Mouse (Mus musculus) T-helper 2 cell (primary cell): ENCODE measurements around the gene Scgb1a1.

Experiments used
- in situ Hi-C: fragments of 300-600 bp; cut with MboI, MseI; formaldehyde crosslinking; loops from one replicate; pipeline ENCODE4 v1.15.1; 2025; ENCODE audit warnings: high pct_unique_total_duplicates

Gene Scgb1a1

DNA sequence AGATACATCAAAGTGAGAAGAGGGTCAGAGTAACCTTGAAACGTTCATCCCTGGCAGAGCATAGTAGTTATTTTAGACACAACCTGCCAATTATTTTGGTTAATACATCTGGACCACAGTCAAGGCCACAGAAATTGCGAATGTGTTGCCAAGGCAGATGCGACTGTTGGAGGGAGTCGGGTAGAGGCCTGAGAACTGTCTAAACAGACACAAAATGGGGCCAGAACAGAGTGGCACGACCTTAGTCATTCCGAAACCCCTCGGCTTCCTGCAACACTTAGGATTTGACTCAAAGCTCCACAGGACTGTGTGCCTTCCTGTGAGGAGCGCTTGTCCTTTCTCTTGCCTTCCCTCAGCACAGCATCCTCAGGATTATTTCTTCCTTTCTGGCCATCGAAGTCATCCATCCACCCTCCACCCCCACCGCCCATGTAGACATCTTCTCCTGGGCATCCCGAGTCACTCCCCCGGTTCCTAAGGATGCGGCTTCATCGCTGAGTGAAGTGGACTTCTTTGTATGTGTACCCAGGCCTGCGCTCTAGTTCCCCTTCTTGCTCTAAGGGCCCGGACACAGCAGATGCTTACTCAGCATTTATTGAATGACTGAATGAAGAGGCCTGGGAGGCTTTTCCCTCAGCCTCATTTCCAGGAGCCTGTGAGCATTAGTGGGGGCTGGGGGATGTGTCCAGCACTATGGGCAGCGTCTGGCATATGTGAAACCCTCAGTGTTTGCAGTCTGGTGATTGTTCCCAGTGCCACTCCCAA, 12.7 kb upstream of the Scgb1a1 start:
- in situ Hi-C loops, result no loop called here

DNA sequence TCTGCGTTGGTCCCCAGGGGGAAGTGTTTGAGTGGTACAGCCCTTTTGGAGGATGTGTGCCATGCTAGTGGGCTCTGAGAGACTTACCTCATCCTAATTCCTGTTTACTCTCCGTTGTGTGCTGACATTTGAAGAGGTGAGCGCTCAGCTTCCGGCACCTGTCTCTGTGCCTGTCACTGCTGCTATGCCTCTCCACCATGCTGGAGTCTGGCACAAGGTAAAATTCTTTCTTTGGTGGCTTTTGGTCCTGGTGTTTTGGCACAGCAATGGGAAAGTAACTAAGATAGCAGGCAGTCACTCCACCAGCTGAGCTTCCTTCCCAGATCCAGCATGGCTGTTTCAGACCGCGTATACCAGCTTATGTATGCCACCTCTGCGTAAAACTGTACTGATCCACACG, 12.0 kb upstream of the Scgb1a1 start:
- in situ Hi-C loops, result no loop called here

DNA sequence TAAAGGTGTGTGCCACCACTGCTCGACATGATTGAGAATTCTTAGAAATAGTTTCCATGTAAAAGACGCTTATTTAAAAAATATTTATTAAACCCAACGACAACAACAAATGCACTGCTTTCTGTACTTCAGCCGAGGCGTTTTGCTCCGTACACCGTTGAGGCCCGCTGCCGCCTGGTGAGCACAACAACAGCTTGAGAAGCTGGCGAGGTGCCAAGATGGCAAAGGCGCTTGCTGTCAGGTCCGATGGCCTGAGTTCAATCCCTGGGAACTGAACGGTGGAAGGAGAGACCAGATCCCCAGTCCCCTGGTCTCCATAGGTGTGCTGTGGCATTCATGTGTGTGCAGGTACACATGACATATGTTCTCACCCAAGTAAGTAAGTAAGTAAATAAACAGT, 9.7 kb upstream of the Scgb1a1 start:
- in situ Hi-C loops, result no loop called here

DNA sequence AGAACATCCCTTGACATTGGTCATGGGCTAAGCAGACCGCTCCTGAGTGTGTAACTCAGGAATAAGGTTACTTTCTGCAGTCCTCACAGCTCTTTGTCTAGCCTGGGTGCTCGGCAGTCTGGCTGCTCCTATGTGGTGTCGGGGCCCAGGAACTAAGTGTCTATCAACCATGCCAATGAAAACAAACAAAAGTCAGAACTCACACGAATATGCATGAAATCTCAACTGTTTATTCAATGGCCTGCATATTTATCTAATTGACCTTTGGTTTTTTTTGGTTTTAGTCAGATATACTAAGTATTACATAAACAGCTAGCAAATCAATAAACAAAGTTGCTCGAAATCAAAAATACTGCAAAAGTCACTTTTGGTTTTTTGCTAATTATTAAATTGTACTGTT, 7.4 kb upstream of the Scgb1a1 start:
- in situ Hi-C loops, result no loop called here

DNA sequence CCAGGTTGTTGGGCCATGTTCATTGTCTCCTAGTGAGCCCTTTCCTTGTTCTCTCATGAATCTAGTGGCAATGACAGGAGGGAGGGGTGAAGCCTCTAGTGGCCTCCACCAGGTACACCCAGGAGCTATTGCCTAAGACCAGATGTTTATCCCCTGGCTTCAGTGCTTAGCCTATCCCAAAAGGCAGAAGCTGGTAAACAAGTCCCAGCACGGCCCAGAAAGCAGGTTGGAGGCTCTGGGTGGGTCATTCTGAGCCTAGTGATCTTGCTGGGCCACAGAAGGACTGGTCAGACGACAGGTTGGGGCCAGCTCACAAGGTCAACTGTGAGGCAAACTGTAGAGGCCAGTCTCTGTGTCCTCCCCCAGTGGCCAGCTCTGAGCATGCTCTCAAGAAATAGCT, 3.0 kb upstream of the Scgb1a1 start:
- in situ Hi-C loops, result no loop called here

DNA sequence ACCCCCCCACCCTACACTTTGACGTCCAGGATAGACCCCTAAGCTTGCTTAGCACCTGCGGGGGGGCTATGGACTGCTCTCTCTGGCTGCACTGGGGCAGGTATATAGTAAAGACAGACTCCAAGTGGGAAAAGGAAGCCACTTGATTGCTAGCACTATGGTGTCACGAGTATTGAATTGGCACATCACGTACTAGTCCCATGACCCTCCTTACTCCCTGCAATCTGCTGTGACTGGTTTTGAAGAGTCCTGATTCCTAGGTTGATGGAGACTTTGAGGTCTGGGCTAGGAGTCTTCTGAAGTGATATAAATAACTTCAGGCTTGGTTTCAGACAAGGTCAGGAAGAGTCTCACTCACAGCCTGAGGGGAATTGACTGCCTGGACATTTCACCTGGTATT, 2.4 kb upstream of the Scgb1a1 start:
- in situ Hi-C loops, result no loop called here

DNA sequence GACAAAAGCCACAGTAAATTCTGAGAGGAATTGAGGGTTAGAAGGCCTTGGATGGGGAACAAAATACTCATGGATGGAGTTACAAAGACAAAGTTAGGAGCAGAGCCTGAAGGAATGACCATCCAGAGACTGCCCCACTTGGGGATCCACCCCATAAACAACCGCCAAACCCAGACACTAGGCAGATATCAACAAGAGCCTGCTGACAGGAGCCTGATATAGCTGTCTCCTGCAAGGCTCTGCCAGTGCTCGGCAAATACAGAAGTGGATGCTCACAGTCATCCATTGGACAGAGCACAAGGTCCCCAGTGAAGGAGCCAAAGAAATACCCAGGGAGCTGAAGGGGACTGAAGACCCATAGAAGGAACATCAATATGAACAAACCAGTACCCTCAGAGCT, 3.9 kb downstream of the Scgb1a1 start:
- in situ Hi-C loops, result loop anchor here (10.0 kb wide), 1 partner anchor 99 kb away; the partner anchor contains the start of gene Ahnak

DNA sequence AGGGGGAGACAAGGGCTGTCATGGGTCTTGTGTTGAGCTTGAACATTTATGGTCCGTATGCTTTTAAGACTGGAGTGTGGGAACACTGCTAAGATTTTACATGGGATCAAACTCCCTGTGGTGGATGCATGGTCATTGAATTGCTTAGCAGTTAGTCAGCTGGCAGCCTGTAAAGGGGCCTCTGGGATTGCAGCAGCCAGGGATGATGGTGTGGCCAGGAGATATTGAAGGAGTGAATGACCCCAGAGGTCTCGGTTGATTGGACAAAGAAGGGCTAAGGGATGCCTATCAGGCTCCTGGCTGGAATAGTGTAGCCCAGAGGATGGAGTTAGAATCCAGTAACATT, 4.8 kb downstream of the Scgb1a1 start:
- in situ Hi-C loops, result loop anchor here (10.0 kb wide), 1 partner anchor 98 kb away; the partner anchor contains the start of gene Ahnak

DNA sequence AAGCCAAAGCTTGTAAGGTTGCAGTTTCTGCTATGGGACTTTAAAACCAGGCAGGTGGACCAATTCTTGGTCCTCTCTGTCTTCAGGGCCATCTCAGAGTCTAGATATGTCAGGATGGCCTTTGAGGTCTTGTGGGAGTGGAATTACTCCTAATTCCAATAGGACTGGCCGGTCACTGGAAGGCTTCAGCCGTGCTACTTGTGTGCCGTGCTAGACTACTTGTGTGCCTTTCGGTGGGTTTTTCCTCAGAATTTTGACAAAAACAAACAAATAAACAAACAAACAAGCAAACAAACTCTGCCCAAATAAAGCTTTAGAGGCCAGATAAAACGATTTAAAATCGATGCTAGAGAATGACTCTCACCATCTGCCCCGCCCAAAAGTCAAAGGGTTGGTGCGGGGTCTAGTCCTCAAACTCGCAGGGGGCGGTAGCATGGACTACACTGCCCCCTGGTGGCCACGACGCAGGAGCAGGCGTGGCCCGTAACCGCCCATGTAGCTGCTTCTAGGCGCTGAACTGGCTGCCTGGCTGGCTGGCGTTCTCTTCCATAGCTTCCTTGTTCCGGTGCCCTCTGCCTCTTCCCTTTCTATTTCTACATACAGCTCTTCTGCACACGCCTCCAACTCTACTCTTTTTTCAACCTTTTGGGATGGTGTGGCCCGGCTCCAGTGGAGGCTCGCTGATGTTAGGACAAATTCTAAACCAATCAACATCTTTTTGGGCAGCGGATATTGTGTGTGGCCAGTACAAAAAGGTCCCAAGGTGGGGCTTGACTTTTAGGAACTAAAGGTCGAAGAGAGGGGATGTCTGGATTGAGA, 5.4 kb downstream of the Scgb1a1 start:
- in situ Hi-C loops, result loop anchor here (10.0 kb wide), 1 partner anchor 98 kb away; the partner anchor contains the start of gene Ahnak

DNA sequence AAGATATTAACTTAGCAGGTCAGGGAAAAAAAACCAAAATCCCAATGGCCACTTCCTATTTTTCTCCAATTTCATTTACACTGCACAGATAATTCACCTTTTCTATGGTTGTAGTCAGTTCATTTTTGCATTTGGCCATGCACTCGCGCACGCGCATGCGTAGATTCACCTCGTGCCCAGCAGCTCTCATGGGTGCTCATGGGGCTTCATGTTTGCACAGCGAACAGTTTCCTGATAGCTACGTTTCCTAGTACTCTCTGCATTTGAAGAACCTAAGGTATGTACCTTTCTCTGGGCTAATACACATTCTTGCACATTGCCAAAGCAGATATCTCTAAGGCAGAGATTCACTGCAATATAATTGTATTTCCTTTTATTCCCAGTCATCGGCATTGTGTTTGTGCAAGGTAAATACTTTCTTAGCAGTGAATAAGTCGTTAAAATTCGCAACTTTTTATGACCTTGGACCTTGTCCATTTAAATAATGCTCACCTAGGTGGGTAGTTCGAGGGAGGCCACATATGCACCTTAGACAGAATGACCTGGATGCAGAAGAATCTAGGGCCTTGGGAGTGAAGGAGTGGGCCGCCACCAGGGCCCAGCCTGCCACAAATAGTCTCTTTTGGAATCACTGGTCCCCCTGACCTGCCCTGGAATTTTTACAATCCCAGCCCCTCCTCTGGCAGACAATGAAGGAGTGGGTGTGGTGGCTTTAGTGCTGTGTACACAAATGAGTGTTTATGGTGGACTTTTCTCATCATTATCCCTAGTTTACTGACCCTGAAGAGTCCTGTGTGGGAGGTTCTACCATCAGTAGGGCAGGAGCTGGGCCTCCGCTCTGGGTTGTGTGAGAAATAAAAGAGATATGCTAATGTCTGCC, 6.2 kb downstream of the Scgb1a1 start:
- in situ Hi-C loops, result loop anchor here (10.0 kb wide), 1 partner anchor 97 kb away; the partner anchor contains the start of gene Ahnak

DNA sequence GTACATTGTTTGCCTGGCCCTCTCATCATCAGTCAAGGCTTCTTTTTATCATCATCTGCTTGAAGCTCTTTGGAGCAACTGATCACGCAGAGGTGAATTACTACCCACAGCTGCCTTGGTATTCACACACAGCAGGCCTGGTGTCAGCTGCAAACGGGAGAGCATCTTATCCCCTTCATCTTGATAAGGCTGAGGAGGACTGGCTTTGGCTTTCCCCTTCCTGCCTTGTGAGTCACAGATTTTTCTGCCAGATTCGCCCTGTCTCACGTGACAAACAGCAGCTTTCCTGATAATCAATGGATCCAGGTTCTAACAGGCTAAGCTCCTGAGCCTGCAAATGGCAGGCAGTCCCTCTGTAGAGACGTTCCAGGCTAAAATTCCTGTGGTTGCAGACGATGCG, 7.8 kb downstream of the Scgb1a1 start:
- in situ Hi-C loops, result loop anchor here (10.0 kb wide), 1 partner anchor 95 kb away; the partner anchor contains the start of gene Ahnak

DNA sequence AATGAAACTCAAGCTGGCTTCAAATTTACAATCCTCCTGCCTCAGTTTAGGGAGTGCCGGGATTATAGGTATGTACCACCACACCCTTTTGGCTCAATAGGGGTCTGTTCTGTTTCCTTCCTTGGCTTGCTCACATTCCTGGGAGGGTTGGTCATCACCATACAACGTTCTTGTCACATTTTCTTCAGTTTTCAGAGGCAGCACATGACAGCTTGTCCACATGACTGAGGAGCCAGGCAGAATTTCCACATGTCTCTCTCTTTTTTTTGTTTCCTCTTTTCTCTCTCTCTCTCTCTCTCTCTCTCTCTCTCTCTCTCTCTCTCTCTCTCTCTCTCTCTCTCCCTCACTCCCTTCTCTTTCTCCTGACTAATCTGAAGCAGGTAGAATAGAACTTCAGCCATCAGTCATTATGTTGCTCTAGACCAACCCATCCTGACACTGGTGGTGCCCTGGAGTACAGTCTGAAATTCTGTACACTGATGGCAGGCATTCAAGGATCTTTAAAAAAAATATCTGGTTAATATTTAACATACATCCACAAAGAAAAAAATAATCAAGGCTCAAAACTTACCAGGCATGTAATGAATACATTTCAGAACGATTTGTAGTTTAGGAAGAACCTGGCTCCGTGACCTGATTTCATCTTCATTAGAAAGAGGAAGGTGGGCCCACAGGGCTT, 10.6 kb downstream of the Scgb1a1 start:
- in situ Hi-C loops, result no loop called here

DNA sequence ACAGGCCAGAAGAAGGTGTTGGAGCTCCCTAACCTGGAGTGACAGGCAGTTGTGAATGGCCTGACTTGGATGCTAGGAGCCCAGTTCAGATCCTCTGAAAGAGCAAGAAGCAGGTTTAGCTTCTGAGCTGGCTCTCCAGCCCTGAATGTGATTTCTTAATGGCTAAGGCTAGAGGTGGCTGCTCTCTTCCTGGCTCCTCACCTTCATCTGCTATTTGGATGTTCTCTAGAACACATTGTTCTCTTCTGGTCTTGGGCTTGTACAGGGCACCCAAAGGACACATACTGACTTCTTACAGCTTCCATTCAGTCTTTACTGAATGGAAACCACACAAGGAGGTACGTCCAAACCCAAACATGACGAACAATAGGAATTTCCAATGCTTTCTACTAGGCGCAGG, 11.7 kb downstream of the Scgb1a1 start:
- in situ Hi-C loops, result no loop called here

DNA sequence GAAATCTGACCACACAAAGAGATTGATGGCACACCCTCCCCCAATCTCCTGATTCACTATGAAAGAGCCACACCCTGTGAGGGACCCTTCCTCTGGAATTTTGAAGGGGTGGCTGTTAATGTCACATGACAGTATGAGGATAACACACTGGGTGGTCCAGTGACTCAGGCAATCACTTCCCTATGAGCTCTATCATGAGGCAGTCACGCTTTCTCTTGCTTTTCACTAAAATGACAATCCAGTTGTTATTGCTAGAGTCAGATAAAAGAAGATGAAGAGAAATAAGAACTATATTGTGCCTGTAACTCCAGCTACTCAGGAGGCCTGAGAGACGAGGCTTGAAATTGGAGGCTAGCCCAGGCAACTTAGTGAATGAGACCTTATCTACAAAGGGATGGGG, 12.2 kb downstream of the Scgb1a1 start:
- in situ Hi-C loops, result no loop called here

DNA sequence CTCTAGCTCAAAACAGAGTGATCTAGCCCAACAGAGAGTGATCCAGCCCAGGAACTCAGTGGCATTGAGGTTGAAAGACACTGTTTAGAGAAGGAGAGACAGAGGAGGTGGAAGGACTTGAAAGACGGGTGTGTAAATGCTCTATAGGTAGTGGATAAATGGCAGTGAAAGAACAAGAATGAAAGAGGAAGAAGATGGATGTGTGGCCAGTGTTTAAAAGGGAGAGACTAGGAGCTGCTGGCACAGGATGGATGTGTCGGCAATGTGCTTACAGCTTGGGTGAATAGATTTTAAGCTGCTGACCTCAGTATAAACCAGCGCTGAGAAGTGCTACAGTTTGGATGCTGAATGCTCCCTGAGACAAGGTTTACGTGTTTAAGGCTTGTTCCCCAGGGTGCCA, 13.3 kb downstream of the Scgb1a1 start:
- in situ Hi-C loops, result no loop called here

DNA sequence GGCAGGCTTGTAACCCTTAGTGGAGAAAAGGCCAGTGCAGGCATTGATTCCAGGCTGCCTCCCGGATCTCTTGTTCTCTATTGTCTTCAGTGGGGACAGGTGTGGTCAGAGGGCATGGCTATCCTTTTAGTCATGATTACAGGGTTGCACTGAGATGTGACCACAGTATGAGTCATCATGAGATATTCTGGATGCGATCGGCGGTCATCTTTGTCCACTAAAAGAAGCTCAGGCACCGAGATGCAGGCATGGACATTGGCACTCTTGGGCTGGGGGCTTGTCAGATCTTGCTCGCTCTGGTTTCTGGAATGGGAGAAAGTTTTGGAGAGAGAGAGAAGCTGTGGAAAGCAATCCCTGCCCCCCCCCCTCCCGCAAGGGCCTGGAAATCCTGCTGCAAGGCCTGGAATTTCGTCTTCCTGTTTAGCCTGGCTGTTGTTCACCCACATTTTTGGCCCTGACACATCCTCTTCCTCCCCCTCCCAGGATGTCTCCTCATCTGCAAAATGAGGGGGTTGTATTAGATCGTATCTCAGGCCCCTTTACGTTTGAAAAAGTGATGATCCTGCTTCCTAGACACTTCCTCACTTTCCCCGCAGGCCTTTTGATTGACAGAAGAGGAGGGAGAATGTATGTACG, 13.9 kb downstream of the Scgb1a1 start:
- in situ Hi-C loops, result no loop called here

DNA sequence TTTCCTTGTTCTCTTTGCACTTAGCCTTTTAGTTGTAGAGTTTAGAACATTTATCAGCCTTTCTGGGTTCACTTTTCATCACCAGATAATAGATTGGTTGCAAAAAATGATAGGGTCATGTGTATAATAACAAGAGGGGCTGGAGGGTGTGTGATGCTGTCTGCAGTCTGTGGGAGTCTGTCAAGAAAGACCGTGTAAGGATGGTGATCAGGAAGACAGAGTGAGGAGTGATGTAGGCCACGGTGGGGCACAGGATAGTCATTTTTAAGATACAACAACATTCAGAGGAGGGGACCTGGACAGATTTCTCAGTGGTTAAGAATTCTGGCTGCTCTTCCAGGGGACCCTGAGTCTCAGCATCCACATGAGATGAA, 15.6 kb downstream of the Scgb1a1 start:
- in situ Hi-C loops, result no loop called here

DNA sequence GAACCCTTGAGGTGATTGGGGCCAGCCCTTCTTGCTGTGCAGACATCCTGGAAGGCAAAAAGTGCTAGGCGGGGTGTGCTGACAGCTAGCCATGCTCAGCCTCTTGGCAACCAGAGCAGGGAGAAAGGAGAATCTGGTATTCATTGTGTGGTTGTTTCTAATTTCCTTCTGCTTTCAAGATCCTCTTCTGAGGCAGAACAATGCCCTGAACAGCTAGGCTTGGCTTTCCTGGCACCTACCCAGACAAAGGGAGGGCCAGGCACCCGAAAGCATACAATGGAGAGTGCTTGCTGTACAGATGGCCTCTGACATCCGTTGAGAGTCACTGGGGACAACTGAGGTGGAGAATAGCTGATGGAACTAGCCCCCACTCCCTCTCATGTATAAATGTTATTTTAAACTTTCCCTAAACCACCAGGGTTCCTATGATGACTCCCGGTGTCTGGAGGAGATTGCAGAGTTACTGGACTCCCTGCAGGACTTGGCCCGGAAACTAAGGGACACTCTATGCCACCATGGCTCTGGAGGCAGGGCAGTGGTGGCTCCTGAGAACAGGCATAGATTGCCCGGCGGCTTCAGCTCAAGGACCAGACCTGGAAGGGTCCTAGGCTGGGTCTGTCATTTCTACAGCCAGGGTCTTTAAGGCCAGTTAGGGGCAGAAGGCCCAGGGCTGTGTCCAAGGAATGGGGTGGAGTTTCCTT, 16.2 kb downstream of the Scgb1a1 start:
- in situ Hi-C loops, result no loop called here

DNA sequence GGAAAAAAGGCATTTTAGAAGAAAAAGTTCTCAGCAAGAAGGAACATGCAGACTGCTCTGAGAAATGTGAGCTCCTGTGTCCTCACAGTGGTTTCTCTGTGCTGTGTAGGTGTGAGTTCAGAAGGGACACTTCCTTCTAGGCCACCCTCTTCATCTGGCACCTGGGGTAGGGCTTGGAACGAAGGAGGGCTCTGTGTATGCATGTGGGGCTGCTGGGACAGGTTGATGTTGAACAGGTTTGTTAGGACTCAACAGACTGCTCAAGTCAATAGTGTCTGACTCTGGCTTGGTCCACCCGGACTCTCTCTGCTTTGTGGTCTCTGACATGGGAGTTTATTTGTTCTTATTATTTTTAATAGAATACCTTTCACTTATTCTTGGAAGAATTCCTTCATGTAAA, 17.4 kb downstream of the Scgb1a1 start:
- in situ Hi-C loops, result no loop called here

DNA sequence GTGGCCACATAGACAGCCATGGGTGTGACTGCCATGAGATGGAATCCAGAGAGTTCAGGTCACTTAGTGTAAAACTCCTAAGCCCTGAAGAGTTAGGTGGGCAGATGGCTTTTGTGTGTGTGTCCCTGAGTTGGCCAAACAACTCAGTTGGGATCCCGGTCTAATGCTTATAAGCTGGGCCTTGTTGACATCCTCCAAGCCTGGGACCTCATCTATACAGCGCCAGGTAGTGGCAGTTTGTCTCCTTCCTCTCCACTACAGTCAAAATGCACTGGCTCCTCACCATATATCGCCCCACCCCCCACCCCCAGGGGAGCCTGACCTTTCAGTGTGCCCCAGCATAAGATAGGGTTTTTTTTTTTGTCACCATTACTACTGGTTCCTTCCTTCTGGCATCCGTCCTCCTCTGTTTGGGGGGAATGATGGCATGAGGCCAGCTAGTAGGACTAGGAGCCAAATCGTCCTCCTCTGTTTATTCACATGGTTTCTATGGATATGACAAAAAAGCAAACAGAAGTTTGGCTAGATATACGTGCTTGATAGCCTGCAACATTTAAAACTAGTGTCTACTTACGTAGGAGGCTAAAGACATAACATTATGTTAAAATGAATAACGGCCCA, 18.0 kb downstream of the Scgb1a1 start:
- in situ Hi-C loops, result no loop called here
